Mouse (Mus musculus) right cerebral cortex, postnatal 14 days (tissue): ENCODE results near the gene Hbp1.
A peak's percentile ranks its signal among the peaks of the same experiment; 100 is the strongest.

ENCODE experiments used
- DNase-seq: peaks from one replicate; pipeline ENCODE4 v3.0.0; 2022

Hbp1 gene

GRCm38 (mm10) chr12:31900391-31900914, 49.9 kb downstream of the Hbp1 start:
- no peak for DNase-seq

- DNase-seq = no peak
Measured at GRCm38 (mm10) chr12:31897456-31897855, 52.9 kb downstream of the Hbp1 start.

- no peak for DNase-seq
Measured at GRCm38 (mm10) chr12:31896986-31897385, 53.3 kb downstream of the Hbp1 start.

- DNase-seq = no peak
Measured at GRCm38 (mm10) chr12:31896295-31896694, 54.0 kb downstream of the Hbp1 start.

GRCm38 (mm10) chr12:31895888-31896287, 54.4 kb downstream of the Hbp1 start:
- DNase-seq = peak; percentile 46

GRCm38 (mm10) chr12:31895095-31895734, 55.1 kb downstream of the Hbp1 start:
- no peak for DNase-seq

- DNase-seq = no peak
Measured at GRCm38 (mm10) chr12:31892771-31893170, 57.6 kb downstream of the Hbp1 start.

GRCm38 (mm10) chr12:31892079-31892478, 58.3 kb downstream of the Hbp1 start:
- no peak for DNase-seq

- DNase-seq = no peak
Measured at GRCm38 (mm10) chr12:31890685-31891084, 59.6 kb downstream of the Hbp1 start.

GRCm38 (mm10) chr12:31885844-31886606, 64.3 kb downstream of the Hbp1 start:
- peak; percentile 53 for DNase-seq

- DNase-seq = no peak
Measured at GRCm38 (mm10) chr12:31885084-31885483, 65.3 kb downstream of the Hbp1 start.

- no peak for DNase-seq
Measured at GRCm38 (mm10) chr12:31884365-31884764, 66.0 kb downstream of the Hbp1 start.

- no peak for DNase-seq
Measured at GRCm38 (mm10) chr12:31882736-31883135, 67.6 kb downstream of the Hbp1 start.

- no peak for DNase-seq
Measured at GRCm38 (mm10) chr12:31876775-31877174, 73.6 kb downstream of the Hbp1 start.
